Mouse (Mus musculus) E14TG2a.4 (cell line): ENCODE measurements around the gene Ube2i.
A peak's percentile ranks its signal among the peaks of the same experiment; 100 is the strongest.

Experiments used
- H3K27me3 ChIP-seq: 2 replicates; pipeline ENCODE4 v1.6.1; 2014; ENCODE audit warnings: low read length, control low read depth; ENCODE audit not compliant: insufficient read depth
- H3K36me3 ChIP-seq: 2 replicates; pipeline ENCODE4 v1.6.1; 2014; ENCODE audit warnings: low read length, control low read depth; ENCODE audit not compliant: insufficient read depth
- H3K4me1 ChIP-seq: replicated peaks from 2 replicates; pipeline ENCODE4 v1.6.1; 2014; ENCODE audit warnings: low read depth, low read length, control low read depth
- H3K4me3 ChIP-seq: replicated peaks from 2 replicates; pipeline ENCODE4 v1.5.1; 2014; ENCODE audit warnings: mild to moderate bottlenecking, low read length
- H3K9me3 ChIP-seq: 2 replicates; pipeline ENCODE4 v1.6.1; 2014; ENCODE audit warnings: low read length, control low read depth
- CTCF ChIP-seq: conservative IDR thresholded peaks from 2 replicates; pipeline ENCODE4 v1.5.1; 2014; ENCODE audit warnings: low read length
- NANOG ChIP-seq: IDR thresholded peaks from 2 replicates; pipeline ENCODE4 v1.6.1; 2014; ENCODE audit warnings: borderline replicate concordance, low read length, mixed read lengths
- POU5F1 ChIP-seq: IDR thresholded peaks from 2 replicates; pipeline ENCODE4 v1.6.1; 2014; ENCODE audit warnings: low read length, borderline replicate concordance

Ube2i gene

DNA sequence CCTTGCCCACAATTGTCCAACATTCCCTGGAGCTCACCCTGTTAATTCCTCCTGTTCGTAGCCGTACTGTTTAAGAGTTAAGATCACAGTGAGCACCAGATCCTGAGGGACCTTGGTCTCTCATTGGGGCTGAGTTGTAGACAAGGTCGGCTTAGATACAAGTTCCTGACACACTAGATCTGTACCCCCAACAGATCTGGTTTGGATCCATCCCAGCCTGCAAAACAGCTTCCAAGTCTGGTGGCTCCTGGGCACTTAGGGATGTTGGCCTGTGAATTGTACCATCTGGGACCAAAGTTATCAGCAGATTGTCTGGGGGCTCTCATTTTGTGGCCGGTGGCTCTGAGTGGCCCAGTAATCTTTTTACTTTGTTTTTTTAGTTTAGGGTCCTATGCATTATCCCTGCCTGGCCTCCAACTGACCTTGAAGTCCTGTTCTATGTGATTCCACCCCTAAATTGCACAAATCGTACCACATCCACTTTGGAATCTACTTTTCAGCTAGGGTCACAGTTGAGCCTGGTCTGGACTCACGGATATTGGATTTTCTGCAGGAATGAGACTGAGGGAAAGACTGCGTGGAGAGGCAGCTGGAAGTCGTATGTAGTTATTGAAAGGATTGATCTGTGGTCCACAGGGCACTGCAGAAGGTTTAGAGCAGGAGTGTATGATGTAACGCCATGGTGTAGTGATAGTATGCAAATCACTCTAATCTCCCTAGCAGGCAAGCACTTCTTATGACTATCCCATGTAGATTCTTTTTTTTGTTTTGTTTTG lies at the start of gene Ube2i:
Ube2i (minus strand) TSS at position 52 of the 776 bp plus-strand sequence.
- Histone ChIP-seq H3K36me3 (peaks cover 23% of the 10 kb centered on the region), H3K4me3 (peak within 1 kb of the TSS; percentile 100), H3K27me3 (no peaks in the 10 kb centered on the region), H3K9me3 (no peaks in the 10 kb centered on the region), H3K4me1 (peaks cover 47% of the 10 kb centered on the region)
- no peak for TF ChIP-seq POU5F1
- no peak for TF ChIP-seq NANOG
- TF ChIP-seq CTCF: no peak

DNA sequence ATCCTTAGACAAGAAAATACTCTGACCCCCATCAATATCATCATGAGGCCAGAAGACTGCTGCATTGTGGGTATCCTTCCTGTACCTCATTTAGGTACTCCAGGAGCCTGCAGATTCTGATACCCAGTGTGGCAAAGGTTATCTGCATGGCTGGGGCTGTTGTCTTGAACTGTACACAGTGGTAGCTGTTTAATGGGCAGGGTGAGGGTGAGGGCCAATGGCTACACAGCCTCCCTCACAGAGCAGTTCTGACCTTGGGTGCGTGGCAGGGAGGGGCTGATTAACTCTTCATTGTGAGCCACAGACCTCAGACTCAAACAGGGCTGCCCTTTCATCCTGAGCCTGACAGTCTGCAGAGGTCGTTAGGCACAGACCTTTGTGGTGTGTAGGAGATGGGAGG lies 48.5 kb upstream of the Ube2i start:
- H3K27me3 ChIP-seq: no peaks in the 10 kb centered on the region; the same call in 1 of the 2 replicates
- H3K4me3 ChIP-seq: no peak overlapping the region
- no peaks in the 10 kb centered on the region for H3K9me3 ChIP-seq
- H3K36me3 ChIP-seq: no peaks in the 10 kb centered on the region
- no peaks in the 10 kb centered on the region for H3K4me1 ChIP-seq
- TF ChIP-seq NANOG (no peak), CTCF (no peak), POU5F1 (no peak)

DNA sequence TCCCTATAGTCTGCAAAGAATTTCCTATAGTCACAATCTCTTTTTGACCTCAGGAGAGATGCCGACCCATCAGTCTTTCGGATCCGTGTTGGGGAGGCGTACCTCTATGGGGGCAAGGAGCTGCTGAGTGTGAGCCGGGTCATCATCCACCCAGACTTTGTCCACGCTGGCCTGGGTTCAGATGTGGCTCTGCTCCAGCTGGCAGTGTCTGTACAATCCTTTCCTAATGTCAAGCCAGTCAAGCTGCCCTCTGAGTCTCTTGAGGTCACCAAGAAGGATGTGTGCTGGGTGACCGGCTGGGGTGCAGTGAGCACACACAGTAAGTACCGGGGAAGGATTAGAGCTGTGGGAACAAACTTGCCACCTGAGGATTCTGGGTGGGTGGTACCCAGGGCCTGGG lies 46.4 kb upstream of the Ube2i start:
- Histone ChIP-seq H3K9me3 (no peaks in the 10 kb centered on the region), H3K4me1 (no peaks in the 10 kb centered on the region), H3K27me3 (no peaks in the 10 kb centered on the region; the same call in 1 of the 2 replicates), H3K4me3 (no peak overlapping the region), H3K36me3 (no peaks in the 10 kb centered on the region)
- TF ChIP-seq CTCF: no peak
- no peak for TF ChIP-seq NANOG
- TF ChIP-seq POU5F1: no peak

DNA sequence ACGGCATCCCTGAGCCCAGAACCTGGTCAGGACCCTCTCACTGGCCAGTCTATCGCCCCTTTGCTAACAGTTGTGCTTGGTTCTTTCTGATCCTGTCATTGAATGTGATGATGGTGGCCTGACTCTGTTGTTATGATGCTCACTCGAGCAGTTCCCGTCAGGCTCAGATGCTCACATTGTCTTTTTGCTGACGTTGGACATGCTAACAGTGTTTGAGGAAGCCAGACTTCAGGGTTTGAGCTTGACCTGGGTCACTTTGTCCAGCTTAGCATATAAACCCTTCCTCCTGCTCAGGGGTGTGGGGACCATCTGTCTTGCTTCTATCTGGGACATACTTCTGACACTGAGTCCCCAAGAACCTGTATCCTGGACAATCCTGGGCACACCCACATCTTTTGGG lies 43.9 kb upstream of the Ube2i start, which contains the start of gene Prss29:
Prss29 (plus strand) TSS at position 301 of the 400 bp plus-strand sequence.
- TF ChIP-seq CTCF (no peak), NANOG (no peak), POU5F1 (no peak)
- H3K4me1 ChIP-seq: 0 out of 2 replicates have a peak, but pooled peaks cover 4% of the 10 kb centered on the region

DNA sequence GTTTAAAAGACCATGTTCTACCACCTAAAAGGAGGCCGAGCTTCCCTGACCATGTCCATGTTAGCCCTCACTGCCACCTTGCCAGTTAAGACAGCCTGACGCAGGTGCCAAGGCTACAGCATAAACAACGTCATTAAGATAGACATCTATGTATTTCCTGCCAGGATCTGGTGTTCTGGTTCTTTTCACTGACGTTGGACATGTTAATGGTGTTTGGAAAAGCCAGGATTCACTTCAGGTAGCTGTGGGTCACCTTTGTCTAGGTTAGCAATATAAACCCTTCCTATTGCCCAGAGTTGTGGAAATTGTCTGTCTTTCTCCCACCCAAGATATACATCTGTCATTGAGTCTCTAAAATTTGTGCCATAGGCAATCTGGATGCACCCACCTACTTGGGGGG lies 33.9 kb upstream of the Ube2i start, which contains the start of gene Prss28:
Prss28 (plus strand) TSS at position 301 of the 400 bp plus-strand sequence.
- H3K36me3 ChIP-seq: no peaks in the 10 kb centered on the region
- H3K9me3 ChIP-seq: no peaks in the 10 kb centered on the region
- no peaks in the 10 kb centered on the region for H3K27me3 ChIP-seq
- H3K4me3 ChIP-seq: no peak within 1 kb of the TSS
- no peak for TF ChIP-seq POU5F1
- no peak for TF ChIP-seq NANOG
- TF ChIP-seq CTCF: no peak
- no peaks in the 10 kb centered on the region for H3K4me1 ChIP-seq

More for the DNA sequence above, 43.9 kb upstream of the Ube2i start, which contains the start of gene Prss29:
- no peaks in the 10 kb centered on the region for H3K36me3 ChIP-seq
- no peaks in the 10 kb centered on the region; the same call in 1 of the 2 replicates for H3K27me3 ChIP-seq
- H3K4me3 ChIP-seq: no peak within 1 kb of the TSS
- no peaks in the 10 kb centered on the region for H3K9me3 ChIP-seq

DNA sequence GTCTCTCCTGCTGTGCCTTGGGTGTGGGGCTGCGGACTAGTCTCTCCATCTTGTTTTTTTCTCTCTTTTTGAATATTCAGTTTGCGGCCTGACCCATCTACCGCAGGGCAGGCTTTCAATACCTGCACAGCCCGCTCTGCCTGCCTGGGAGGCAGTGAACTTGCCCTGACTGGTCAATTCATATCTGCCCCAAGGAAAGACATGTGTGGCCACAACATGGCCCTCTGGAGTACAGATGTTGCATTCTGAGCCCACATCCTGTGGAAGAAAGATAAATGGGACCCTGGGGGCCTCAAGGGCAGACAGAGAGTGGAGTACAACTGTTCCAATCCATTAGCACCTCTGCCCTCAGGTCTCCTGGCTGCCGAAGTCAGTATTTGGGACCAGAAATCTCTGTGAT lies 23.7 kb upstream of the Ube2i start, which contains the start of gene Prss34:
Prss34 (plus strand) TSS at position 301 of the 400 bp plus-strand sequence.
- H3K4me1 ChIP-seq: no peaks in the 10 kb centered on the region
- no peak within 1 kb of the TSS for H3K4me3 ChIP-seq
- no peaks in the 10 kb centered on the region for H3K36me3 ChIP-seq
- no peaks in the 10 kb centered on the region for H3K9me3 ChIP-seq
- peaks cover 12% of the 10 kb centered on the region for H3K27me3 ChIP-seq
- no peak for TF ChIP-seq NANOG
- TF ChIP-seq POU5F1: no peak
- TF ChIP-seq CTCF: no peak

DNA sequence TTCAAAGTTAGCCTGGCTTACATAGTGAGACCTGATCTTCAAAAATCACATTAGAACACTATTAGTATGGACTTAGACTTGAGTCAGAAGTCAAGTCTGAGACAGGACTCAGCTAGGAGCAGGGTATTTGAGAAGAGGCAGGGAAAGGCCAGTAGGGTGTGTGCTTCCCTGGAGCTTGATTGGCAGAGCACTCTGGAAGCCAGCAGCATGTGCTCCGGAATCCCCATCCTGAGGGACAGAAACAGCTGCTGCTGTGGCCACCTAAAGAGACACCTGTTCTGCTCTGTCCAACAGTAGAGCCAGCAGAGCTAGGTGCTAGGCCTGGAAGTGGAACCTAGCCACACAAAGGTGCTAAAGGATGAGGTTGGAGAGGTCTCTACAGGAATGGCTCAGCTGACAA lies 19.7 kb upstream of the Ube2i start:
- peaks cover 9% of the 10 kb centered on the region for H3K27me3 ChIP-seq
- TF ChIP-seq CTCF (no peak), NANOG (no peak), POU5F1 (no peak)

DNA sequence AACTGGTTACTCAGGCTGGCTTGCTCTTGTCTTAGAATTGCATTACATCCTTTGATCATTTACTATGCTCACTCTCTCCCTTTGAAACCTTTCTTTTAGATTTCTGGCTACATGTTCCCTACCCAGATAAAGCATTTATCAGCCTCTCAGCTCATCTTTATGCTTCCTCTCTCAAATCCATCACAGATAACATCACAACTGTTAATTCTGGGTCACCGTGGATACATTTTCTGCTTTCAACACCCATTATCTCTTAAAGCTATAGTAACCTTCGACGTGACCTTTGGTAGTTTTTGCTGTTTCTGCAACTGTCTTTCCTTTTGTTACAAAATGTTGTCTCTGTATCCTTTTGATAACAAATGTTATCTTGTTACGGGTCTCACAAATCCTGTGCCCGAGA lies 19.1 kb upstream of the Ube2i start:
- Histone ChIP-seq H3K36me3 (no peaks in the 10 kb centered on the region), H3K4me1 (peaks cover 8% of the 10 kb centered on the region; the same call in 1 of the 2 replicates), H3K27me3 (peaks cover 5% of the 10 kb centered on the region; the same call in 1 of the 2 replicates), H3K9me3 (no peaks in the 10 kb centered on the region), H3K4me3 (no peak overlapping the region)
- no peak for TF ChIP-seq NANOG
- TF ChIP-seq CTCF: no peak
- no peak for TF ChIP-seq POU5F1

More for the DNA sequence above, 19.7 kb upstream of the Ube2i start:
- Histone ChIP-seq H3K9me3 (no peaks in the 10 kb centered on the region), H3K36me3 (no peaks in the 10 kb centered on the region), H3K4me1 (0 out of 2 replicates have a peak, but pooled peaks cover 8% of the 10 kb centered on the region), H3K4me3 (no peak overlapping the region)

DNA sequence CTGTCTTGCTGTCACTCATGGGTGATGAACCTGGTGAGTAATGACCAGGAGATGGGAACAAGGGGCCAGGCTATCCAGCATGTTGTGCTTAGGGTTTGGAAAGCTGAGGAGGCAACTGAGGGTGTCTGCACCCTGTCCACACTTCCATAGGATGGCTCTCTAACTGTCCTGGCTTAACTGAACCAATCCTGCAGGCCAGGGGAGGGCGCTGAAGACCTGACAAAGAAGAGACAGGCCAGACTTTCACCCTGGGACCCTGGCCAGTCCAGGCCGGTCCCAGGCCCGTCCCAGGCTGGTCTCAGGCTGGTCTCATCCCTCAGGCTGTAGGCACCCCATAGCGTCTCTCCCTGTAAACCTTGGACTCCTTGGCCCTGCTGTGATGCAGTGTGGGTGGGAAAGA lies 16.0 kb upstream of the Ube2i start:
- Histone ChIP-seq H3K36me3 (no peaks in the 10 kb centered on the region), H3K4me1 (peaks cover 13% of the 10 kb centered on the region), H3K9me3 (no peaks in the 10 kb centered on the region), H3K4me3 (no peak overlapping the region), H3K27me3 (no peaks in the 10 kb centered on the region)
- TF ChIP-seq NANOG (no peak), POU5F1 (no peak), CTCF (no peak)
